Mouse (Mus musculus) forelimb bud, embryonic 11.5 days (tissue): Measurements from ENCODE around the gene Mrgpra3.

Experiments used
- DNase-seq: peaks from one replicate; pipeline ENCODE4 v3.0.0-alpha.2; 2012; ENCODE audit warnings: low read depth, low spot score

The Mrgpra3 gene

DNA sequence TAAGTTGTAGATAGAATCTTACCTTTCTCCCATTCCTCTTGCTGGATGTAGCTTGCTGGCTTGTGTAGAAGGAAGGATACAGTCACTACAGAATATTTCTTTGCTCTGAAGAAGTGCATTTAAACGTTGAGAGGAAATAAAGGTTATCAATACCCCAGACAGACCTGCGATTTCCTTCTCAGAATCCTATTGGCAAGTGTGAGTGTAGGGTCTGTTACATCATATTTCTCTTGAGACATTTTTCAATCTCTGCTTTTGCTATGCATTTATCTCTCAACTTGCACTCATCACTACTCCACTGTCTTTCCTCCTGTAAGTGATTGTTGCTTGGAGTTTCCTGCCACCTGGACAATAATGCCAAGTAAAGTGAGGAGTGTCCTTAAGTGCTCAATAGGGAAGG lies at the start of gene Mrgpra3:
TSS of gene Mrgpra3 (minus strand) at position 101 of the 400 bp plus-strand sequence.
- DNase-seq = no peak
